ENCODE assay signal across 9 mouse cellular contexts in genomic region chr19:37078064-37078463, GRCm38 (mm10).
A peak's percentile ranks its signal among the peaks of the same experiment; 100 is the strongest.
DNase-seq lines count a peak whose midpoint lies in the region; ATAC-seq and TF ChIP-seq lines count a peak whose summit lies in the region.
"Had no signal": no experiment of that assay in that cellular context is flagged by ENCODE, and none has a peak within 500 bp of the region (broad histone marks: within the 10 kb centered on the region; RNA-seq: fewer than 3 reads in every experiment).

No protein-coding gene starts in this region.

- DNase-seq in liver, adult 2 months (ENCODE audit: extremely low read depth, low read depth, low spot score) = peak; percentile 95
- DNase-seq in liver, postnatal 0 days = no peak
- DNase-seq in adrenal gland, postnatal 14 days = peak; percentile 88
- peak; percentile 15 for DNase-seq in gastrocnemius, postnatal 10 days
- peak; percentile 43 to 48 for DNase-seq in layer of hippocampus, postnatal 36 days
- DNase-seq in thymus, adult 18-20 months = no peak
- DNase-seq in midbrain, embryonic 11.5 days (ENCODE audit: low spot score, missing footprints) = no peak
- DNase-seq in urinary bladder, postnatal 25 days (ENCODE audit: low spot score) = no peak

- no peaks in the 10 kb centered on the region for H3K27me3 ChIP-seq in liver, adult 2 months (ENCODE audit: control insufficient read depth, insufficient read depth, low read length)
- no peaks in the 10 kb centered on the region for H3K27me3 ChIP-seq in liver, postnatal 0 days (ENCODE audit: insufficient read depth, low read length)
- H3K27me3 ChIP-seq in midbrain, embryonic 11.5 days (ENCODE audit: control insufficient read depth, insufficient read depth, low read length) = no peaks in the 10 kb centered on the region
- H3K27me3 ChIP-seq: neural tube, embryonic 13.5 days had no signal

- no peak for TF ChIP-seq POLR2A in liver, adult 2 months (IDR thresholded peaks at IDR 0.05; ENCODE audit: extremely low read depth, insufficient read depth, low read length)

- peak overlapping the region; percentile 77 for H3K27ac ChIP-seq in liver, adult 2 months (replicated peaks; ENCODE audit: insufficient read depth, low read depth, low read length)
- no peak overlapping the region for H3K27ac ChIP-seq in liver, postnatal 0 days (ENCODE audit: low read depth)
- no peak overlapping the region for H3K27ac ChIP-seq in midbrain, embryonic 11.5 days (ENCODE audit: low read depth, low read length)
- H3K27ac ChIP-seq: neural tube, embryonic 13.5 days had no signal

- H3K79me2 ChIP-seq in liver, adult 2 months (ENCODE audit: control insufficient read depth, insufficient read depth, low read length) = no peaks in the 10 kb centered on the region

- 13% methylated on average over 4 of the region's 4 CpGs for WGBS in liver, adult 2 months
- WGBS in liver, postnatal 0 days (ENCODE audit: insufficient replicate concordance) = 51% methylated on average over 4 of the region's 4 CpGs
- 64% methylated on average over 4 of the region's 4 CpGs for WGBS in midbrain, embryonic 11.5 days

- no peak overlapping the region for H3K9ac ChIP-seq in liver, adult 2 months (ENCODE audit: low read depth, low read length)
- H3K9ac ChIP-seq in liver, postnatal 0 days (replicated peaks) = no peak overlapping the region
- H3K9ac ChIP-seq in midbrain, embryonic 11.5 days (ENCODE audit: low read length) = no peak overlapping the region
- H3K9ac ChIP-seq: neural tube, embryonic 13.5 days had no signal

- no peak for TF ChIP-seq EP300 in liver, postnatal 0 days (IDR thresholded peaks at IDR 0.05; ENCODE audit: low read depth)

- peaks cover 6% of the 10 kb centered on the region; the same call in 1 of the 2 replicates for H3K4me1 ChIP-seq in liver, adult 2 months (ENCODE audit: control insufficient read depth, insufficient read depth, low read length)
- H3K4me1 ChIP-seq in liver, postnatal 0 days (ENCODE audit: insufficient read depth) = no peaks in the 10 kb centered on the region
- H3K4me1 ChIP-seq in midbrain, embryonic 11.5 days (ENCODE audit: control insufficient read depth, insufficient read depth, low read length) = no peaks in the 10 kb centered on the region

- no peak overlapping the region for H3K4me2 ChIP-seq in liver, postnatal 0 days (ENCODE audit: low read depth, low read length)
- H3K4me2 ChIP-seq in midbrain, embryonic 11.5 days = no peak overlapping the region
- H3K4me2 ChIP-seq: neural tube, embryonic 13.5 days had no signal

- H3K4me3 ChIP-seq in liver, adult 2 months (ENCODE audit: insufficient read depth, low read depth, low read length) = no peak overlapping the region
- H3K4me3 ChIP-seq in liver, postnatal 0 days (ENCODE audit: low read depth, low read length) = no peak overlapping the region
- no peak overlapping the region for H3K4me3 ChIP-seq in midbrain, embryonic 11.5 days (ENCODE audit: low read depth, low read length)
- H3K4me3 ChIP-seq: neural tube, embryonic 13.5 days had no signal

- no peak for TF ChIP-seq CTCF in liver, adult 2 months (IDR thresholded peaks at IDR 0.05; ENCODE audit: low read depth, low read length)
- TF ChIP-seq CTCF in liver, postnatal 0 days (IDR thresholded peaks at IDR 0.05; ENCODE audit: low read depth) = no peak

- H3K9me3 ChIP-seq in liver, postnatal 0 days (ENCODE audit: low read length) = no peaks in the 10 kb centered on the region
- no peaks in the 10 kb centered on the region for H3K9me3 ChIP-seq in midbrain, embryonic 11.5 days (ENCODE audit: control insufficient read depth, low read length)
- H3K9me3 ChIP-seq: neural tube, embryonic 13.5 days had no signal

- ATAC-seq in liver, postnatal 0 days = no peak
- no peak for ATAC-seq in midbrain, embryonic 11.5 days (ENCODE audit: low FRiP score)

- peaks cover 5% of the 10 kb centered on the region; the same call in 1 of the 2 replicates for H3K36me3 ChIP-seq in liver, adult 2 months (ENCODE audit: control insufficient read depth, insufficient read depth, low read length)
- no peaks in the 10 kb centered on the region for H3K36me3 ChIP-seq in liver, postnatal 0 days (replicated peaks; ENCODE audit: insufficient read depth, low read length)
- no peaks in the 10 kb centered on the region for H3K36me3 ChIP-seq in midbrain, embryonic 11.5 days (ENCODE audit: control insufficient read depth, insufficient read depth, low read length)
- H3K36me3 ChIP-seq: neural tube, embryonic 13.5 days had no signal

Comparison
In these comparisons a context has a peak if more than half of its experiments do, and no peak if none do; other contexts are left out.
1. DNase-seq: peak in liver, adult 2 months (single experiment), adrenal gland, postnatal 14 days (single experiment), gastrocnemius, postnatal 10 days (single experiment) and layer of hippocampus, postnatal 36 days (2 of 2); none in liver, postnatal 0 days (single experiment), thymus, adult 18-20 months (0 of 2), midbrain, embryonic 11.5 days (single experiment) and urinary bladder, postnatal 25 days (single experiment).